Mouse (Mus musculus) lung, postnatal 25 days (tissue): ENCODE measurements around the gene Tom1l1.
"Not testable (repeated sequence)": the region's sequence is repeated elsewhere in the genome, so short reads cannot be mapped to it uniquely, and the experiment has no call there.

Experiments used
- DNase-seq: peaks from one replicate; pipeline ENCODE4 v3.0.0; 2022; ENCODE audit warnings: low spot score

Gene Tom1l1

GRCm38 (mm10) chr11:90687460-90688416, at the start of gene Tom1l1:
Tom1l1 (minus strand) TSS chr11:90688366.
- peak; percentile 83 for DNase-seq

GRCm38 (mm10) chr11:90733575-90733974, 45.4 kb upstream of the Tom1l1 start:
- DNase-seq = no peak

- no peak for DNase-seq
These were observed 39.4 kb upstream of the Tom1l1 start for GRCm38 (mm10) chr11:90727354-90728125.

GRCm38 (mm10) chr11:90726730-90727129, 38.6 kb upstream of the Tom1l1 start:
- no peak for DNase-seq

GRCm38 (mm10) chr11:90722304-90722703, 34.1 kb upstream of the Tom1l1 start:
- no peak for DNase-seq

- no peak for DNase-seq
These were observed 29.6 kb upstream of the Tom1l1 start for GRCm38 (mm10) chr11:90717719-90718118.

GRCm38 (mm10) chr11:90711596-90711995, 23.4 kb upstream of the Tom1l1 start:
- DNase-seq = no peak

- DNase-seq = not testable (repeated sequence)
These were observed 19.0 kb upstream of the Tom1l1 start for GRCm38 (mm10) chr11:90707134-90707533.

GRCm38 (mm10) chr11:90697480-90698240, 9.5 kb upstream of the Tom1l1 start:
- peak; percentile 67 for DNase-seq

GRCm38 (mm10) chr11:90695811-90696210, 7.6 kb upstream of the Tom1l1 start:
- no peak for DNase-seq

- DNase-seq = no peak
These were observed 6.0 kb upstream of the Tom1l1 start for GRCm38 (mm10) chr11:90694206-90694605.

- DNase-seq = no peak
These were observed 2.2 kb upstream of the Tom1l1 start for GRCm38 (mm10) chr11:90690361-90690760.

GRCm38 (mm10) chr11:90687040-90687439, 1.1 kb downstream of the Tom1l1 start:
- DNase-seq = no peak

- peak; percentile 14 for DNase-seq
These were observed 1.7 kb downstream of the Tom1l1 start for GRCm38 (mm10) chr11:90686287-90687025.

- DNase-seq = no peak
These were observed 3.0 kb downstream of the Tom1l1 start for GRCm38 (mm10) chr11:90685196-90685595.

GRCm38 (mm10) chr11:90684765-90685164, 3.4 kb downstream of the Tom1l1 start:
- DNase-seq = no peak

GRCm38 (mm10) chr11:90681171-90681570, 7.0 kb downstream of the Tom1l1 start:
- DNase-seq = no peak

- peak; percentile 24 for DNase-seq
These were observed 9.6 kb downstream of the Tom1l1 start for GRCm38 (mm10) chr11:90678582-90678981.

- DNase-seq = no peak
These were observed 10.3 kb downstream of the Tom1l1 start for GRCm38 (mm10) chr11:90677771-90678288.

- no peak for DNase-seq
These were observed 11.1 kb downstream of the Tom1l1 start for GRCm38 (mm10) chr11:90677027-90677426.

GRCm38 (mm10) chr11:90675479-90676110, 12.6 kb downstream of the Tom1l1 start:
- DNase-seq = no peak
